Mouse (Mus musculus) left cerebral cortex, adult 2 months (tissue): ENCODE measurements around the gene Myo19. TPM values are rescaled to one million over a fixed set of nuclear protein-coding genes. Genes with fewer than 3 reads are reported as not detected.
"Not testable (repeated sequence)": the region's sequence is repeated elsewhere in the genome, so short reads cannot be mapped to it uniquely, and the experiment has no call there.

Source experiments
- DNase-seq, 2 experiments: peaks; one replicate each; pipeline ENCODE4 v3.0.0; 2021 to 2022; ENCODE audit warnings: low spot score in 2 of 2, mixed read lengths in 1 of 2; ENCODE audit errors: extremely low spot score in 1 of 2
- H3K27ac ChIP-seq: fragments of 200-600 bp; 2 replicates; pipeline ENCODE4 v1.8.1; 2022
- H3K4me3 ChIP-seq: fragments of 200-600 bp; 2 replicates; pipeline ENCODE4 v1.8.1; 2022
- CTCF ChIP-seq: fragments of 200-600 bp; IDR thresholded peaks from 2 replicates; pipeline ENCODE4 v1.8.1; 2022; ENCODE audit warnings: antibody characterized with exemption, mild to moderate bottlenecking, moderate library complexity
- intact Hi-C: fragments of 180-260 bp; cut with DNase I; formaldehyde crosslinking; loops from one replicate; pipeline ENCODE4 v1.15.1; 2025
- total RNA-seq, 2 experiments: library from RNA; stranded (reverse); gene quantifications; 2 replicates each; pipeline ENCODE4 v1.2.3; 2021

The Myo19 gene
- total RNA-seq, 2 experiments from 2014 or later = 14.5 to 20.5 TPM

GRCm38 (mm10) chr11:84871046-84871445 is 8.9 kb upstream of the Myo19 start:
- H3K27ac ChIP-seq = peak overlapping the region; percentile 100
- no peak for TF ChIP-seq CTCF
- peak overlapping the region; percentile 88 for H3K4me3 ChIP-seq
- intact Hi-C loops = loop anchor here (2.0 to 5.0 kb wide), 2 partner anchors 34 to 271 kb away; partner anchors contain the start of gene Usp32
- no peak for DNase-seq

GRCm38 (mm10) chr11:84871548-84872069 is 8.3 kb upstream of the Myo19 start:
- intact Hi-C loops = loop anchor here (2.0 to 5.0 kb wide), 2 partner anchors 33 to 271 kb away; partner anchors contain the start of gene Usp32

GRCm38 (mm10) chr11:84873042-84873833 is 6.7 kb upstream of the Myo19 start:
- peak; percentile 11; the same call in 1 of the 2 replicates for TF ChIP-seq CTCF
- intact Hi-C loops = loop anchor here (5.0 kb wide), 1 partner anchor 269 kb away; the partner anchor contains the start of gene Usp32

More at GRCm38 (mm10) chr11:84871548-84872069, 8.3 kb upstream of the Myo19 start:
- Histone ChIP-seq H3K4me3 (peak overlapping the region; percentile 88), H3K27ac (peak overlapping the region; percentile 100)
- no peak for DNase-seq
- TF ChIP-seq CTCF = no peak

GRCm38 (mm10) chr11:84876020-84876419 is 3.9 kb upstream of the Myo19 start:
- DNase-seq, intact Hi-C loops, H3K4me3 ChIP-seq, H3K27ac ChIP-seq: not testable (repeated sequence)

More at GRCm38 (mm10) chr11:84873042-84873833, 6.7 kb upstream of the Myo19 start:
- DNase-seq = no peak
- Histone ChIP-seq H3K27ac (no peak overlapping the region), H3K4me3 (no peak overlapping the region)

GRCm38 (mm10) chr11:84879007-84879771 is 759 bp upstream of the Myo19 start:
- no peak for TF ChIP-seq CTCF
- DNase-seq = no peak
- Histone ChIP-seq H3K4me3 (peak overlapping the region; percentile 96), H3K27ac (peak overlapping the region; percentile 91)
- intact Hi-C loops = no loop called here

GRCm38 (mm10) chr11:84880465-84880961 is 565 bp downstream of the Myo19 start:
- peak in 1 of 2 experiments; percentile 31 for DNase-seq
- H3K27ac ChIP-seq = peak overlapping the region; percentile 91
- intact Hi-C loops = loop anchor here (1.0 kb wide), 1 partner anchor 10 kb away; the partner anchor contains the start of gene Ggnbp2
- peak overlapping the region; percentile 96 for H3K4me3 ChIP-seq
- TF ChIP-seq CTCF = peak; percentile 12

GRCm38 (mm10) chr11:84880971-84881370 is 1.0 kb downstream of the Myo19 start:
- peak overlapping the region; percentile 96 for H3K4me3 ChIP-seq
- DNase-seq = no peak
- intact Hi-C loops = loop anchor here (1.0 kb wide), 1 partner anchor 11 kb away; the partner anchor contains the start of gene Ggnbp2
- TF ChIP-seq CTCF = no peak
- peak overlapping the region; percentile 91 for H3K27ac ChIP-seq

- DNase-seq = no peak
- TF ChIP-seq CTCF = no peak
- Histone ChIP-seq H3K27ac (no peak overlapping the region), H3K4me3 (no peak overlapping the region)
- intact Hi-C loops = no loop called here
These were observed 2.4 kb downstream of the Myo19 start for GRCm38 (mm10) chr11:84882346-84882745.

GRCm38 (mm10) chr11:84885238-84885637 is 5.3 kb downstream of the Myo19 start:
- H3K27ac ChIP-seq = no peak overlapping the region
- no peak overlapping the region for H3K4me3 ChIP-seq
- DNase-seq = no peak
- no peak for TF ChIP-seq CTCF
- intact Hi-C loops = no loop called here

- Histone ChIP-seq H3K4me3 (no peak overlapping the region), H3K27ac (no peak overlapping the region)
- TF ChIP-seq CTCF = no peak
- DNase-seq = no peak
- intact Hi-C loops = no loop called here
These were observed 6.3 kb downstream of the Myo19 start for GRCm38 (mm10) chr11:84886236-84886635.

GRCm38 (mm10) chr11:84886767-84887511 is 7.0 kb downstream of the Myo19 start:
- H3K4me3 ChIP-seq = no peak overlapping the region
- intact Hi-C loops = no loop called here
- no peak for TF ChIP-seq CTCF
- no peak for DNase-seq
- no peak overlapping the region for H3K27ac ChIP-seq
